Mouse (Mus musculus) right cerebral cortex, postnatal 36 days (tissue): Measurements from ENCODE around the gene Pigs.

Experiments
- DNase-seq, 2 experiments: peaks; one replicate each; pipeline ENCODE4 v3.0.0; 2022; ENCODE audit warnings: low spot score in 2 of 2, mixed read lengths in 1 of 2

Gene Pigs

GRCm38 (mm10) chr11:78363309-78364007 is 35.2 kb downstream of the Pigs start:
- DNase-seq = no peak

- DNase-seq = no peak
Measured at GRCm38 (mm10) chr11:78364103-78364502, 35.9 kb downstream of the Pigs start.

GRCm38 (mm10) chr11:78367456-78368225 is 39.4 kb downstream of the Pigs start:
- DNase-seq = no peak

- no peak for DNase-seq
Measured at GRCm38 (mm10) chr11:78370389-78370788, 42.2 kb downstream of the Pigs start.

- no peak for DNase-seq
Measured at GRCm38 (mm10) chr11:78371711-78372110, 43.5 kb downstream of the Pigs start.

- no peak for DNase-seq
Measured at GRCm38 (mm10) chr11:78372166-78372565, 44.0 kb downstream of the Pigs start.

GRCm38 (mm10) chr11:78372610-78373009 is 44.4 kb downstream of the Pigs start:
- no peak for DNase-seq

- no peak for DNase-seq
Measured at GRCm38 (mm10) chr11:78374147-78374546, 45.9 kb downstream of the Pigs start.

GRCm38 (mm10) chr11:78377549-78378159 is 49.4 kb downstream of the Pigs start:
- no peak for DNase-seq

GRCm38 (mm10) chr11:78380351-78380750 is 52.1 kb downstream of the Pigs start:
- no peak for DNase-seq

GRCm38 (mm10) chr11:78380996-78381395 is 52.8 kb downstream of the Pigs start:
- DNase-seq = no peak

- DNase-seq = no peak
Measured at GRCm38 (mm10) chr11:78382286-78382685, 54.1 kb downstream of the Pigs start.

- no peak for DNase-seq
Measured at GRCm38 (mm10) chr11:78382701-78383100, 54.5 kb downstream of the Pigs start.

- no peak for DNase-seq
Measured at GRCm38 (mm10) chr11:78385776-78386175, 57.6 kb downstream of the Pigs start.

- DNase-seq = no peak
Measured at GRCm38 (mm10) chr11:78386508-78387043, 58.4 kb downstream of the Pigs start, which contains the start of gene Foxn1. Gene Foxn1, minus strand, starts transcription at chr11:78386558.
